Comparison of ENCODE assay signal across 8 mouse cellular contexts in the genomic region with DNA sequence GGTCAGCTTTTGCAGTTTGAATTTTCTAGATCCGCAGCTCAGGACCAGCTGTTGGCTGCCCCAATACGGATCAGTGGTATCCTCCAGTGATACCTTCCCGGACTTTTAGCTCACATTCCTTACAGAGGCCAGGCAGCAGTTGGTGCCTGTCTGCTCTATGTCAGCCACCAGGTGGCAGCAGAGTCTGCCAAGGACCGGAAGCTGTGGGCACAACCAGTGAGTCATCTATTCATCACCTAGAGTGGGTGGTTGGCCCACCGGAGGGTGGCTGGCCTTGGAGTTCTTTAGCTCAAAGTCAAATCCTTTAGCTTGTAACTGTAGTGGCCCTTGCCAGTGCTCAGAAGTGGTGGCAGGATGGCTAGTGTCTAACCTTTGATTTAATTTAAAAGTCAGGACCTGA.
DNase-seq lines count a peak whose midpoint lies in the region; ATAC-seq and TF ChIP-seq lines count a peak whose summit lies in the region.

No protein-coding gene starts in this region.

- 0 out of 4 replicates have a peak, but pooled peaks cover 0 to 2% of the 10 kb centered on the region in 2 experiments for H3K4me1 ChIP-seq in MEL (ENCODE audit: control insufficient read depth in 1 of 2, insufficient read depth in 2 of 2, low read length in 2 of 2)
- H3K4me1 ChIP-seq in forebrain, embryonic 15.5 days: no peaks in the 10 kb centered on the region
- peaks cover 7% of the 10 kb centered on the region for H3K4me1 ChIP-seq in hindbrain, embryonic 13.5 days (replicated peaks)

- 18% methylated on average over 5 of the region's 5 CpGs for WGBS in forebrain, embryonic 15.5 days
- 23% methylated on average over 5 of the region's 5 CpGs for WGBS in hindbrain, embryonic 13.5 days

- H3K9ac ChIP-seq in MEL (ENCODE audit: control insufficient read depth, low read depth, low read length, poor library complexity, severe bottlenecking): no peak overlapping the region
- no peak overlapping the region for H3K9ac ChIP-seq in forebrain, embryonic 15.5 days (replicated peaks)
- no peak overlapping the region for H3K9ac ChIP-seq in hindbrain, embryonic 13.5 days

- H3K27ac ChIP-seq in MEL (ENCODE audit: control insufficient read depth, low read depth, low read length): no peak overlapping the region
- H3K27ac ChIP-seq in forebrain, embryonic 15.5 days (replicated peaks): no peak overlapping the region
- H3K27ac ChIP-seq in hindbrain, embryonic 13.5 days: no peak overlapping the region

- H3K9me3 ChIP-seq in MEL (replicated peaks; ENCODE audit: insufficient read depth, low read length): no peaks in the 10 kb centered on the region
- H3K9me3 ChIP-seq in forebrain, embryonic 15.5 days: no peaks in the 10 kb centered on the region
- H3K9me3 ChIP-seq in hindbrain, embryonic 13.5 days: no peaks in the 10 kb centered on the region

- H3K4me2 ChIP-seq in forebrain, embryonic 15.5 days (replicated peaks): no peak overlapping the region
- no peak overlapping the region for H3K4me2 ChIP-seq in hindbrain, embryonic 13.5 days

- peak; percentile 79 for DNase-seq in MEL (ENCODE audit: low read depth, low spot score)
- DNase-seq in cerebellum, adult 11 months: peak; percentile 16
- peak; percentile 86 to 87 for DNase-seq in layer of hippocampus, postnatal 10 days (ENCODE audit: low spot score in 2 of 2)
- DNase-seq in lung, postnatal 4 days: peak; percentile 69 to 78
- peak; percentile 84 for DNase-seq in right cerebral cortex, adult 18-20 months
- DNase-seq in urinary bladder, adult 18-20 months (ENCODE audit: low spot score in 2 of 2): peak; percentile 54 to 60

- H3K4me3 ChIP-seq in MEL (ENCODE audit: control insufficient read depth in 1 of 2, insufficient read depth in 1 of 2, low read depth in 2 of 2, low read length in 2 of 2): no peak overlapping the region
- H3K4me3 ChIP-seq in forebrain, embryonic 15.5 days: no peak overlapping the region
- no peak overlapping the region for H3K4me3 ChIP-seq in hindbrain, embryonic 13.5 days

- ATAC-seq in forebrain, embryonic 15.5 days (replicated peaks): peak; percentile 79
- peak; percentile 63; the same call in 1 of the 2 replicates for ATAC-seq in hindbrain, embryonic 13.5 days (ENCODE audit: low FRiP score)

- no peak for TF ChIP-seq EP300 in MEL (IDR thresholded peaks at IDR 0.05; ENCODE audit: low read depth in 1 of 2, low read length in 2 of 2)

- no peaks in the 10 kb centered on the region for H3K36me3 ChIP-seq in MEL (ENCODE audit: control insufficient read depth in 1 of 2, insufficient read depth in 2 of 2, low read length in 2 of 2)
- H3K36me3 ChIP-seq in forebrain, embryonic 15.5 days: no peaks in the 10 kb centered on the region
- H3K36me3 ChIP-seq in hindbrain, embryonic 13.5 days: no peaks in the 10 kb centered on the region

- TF ChIP-seq RAD21 in MEL (IDR thresholded peaks at IDR 0.05; ENCODE audit: low read depth, low read length): peak; percentile 94

- no peaks in the 10 kb centered on the region for H3K27me3 ChIP-seq in MEL (ENCODE audit: control insufficient read depth in 1 of 2, insufficient read depth in 2 of 2, low read length in 2 of 2)
- H3K27me3 ChIP-seq in forebrain, embryonic 15.5 days: 0 out of 2 replicates have a peak, but pooled peaks cover under 1% of the 10 kb centered on the region
- H3K27me3 ChIP-seq in hindbrain, embryonic 13.5 days: no peaks in the 10 kb centered on the region

- no peak for TF ChIP-seq POLR2A in MEL (IDR thresholded peaks at IDR 0.05; ENCODE audit: control insufficient read depth in 1 of 2, insufficient read depth in 1 of 2, low read depth in 1 of 2, low read length in 2 of 2, poor library complexity in 1 of 2)

- peak; percentile 89 to 96 (median 94) for TF ChIP-seq CTCF in MEL (IDR thresholded peaks at IDR 0.05 in 2 of 3, conservative IDR thresholded peaks at IDR 0.05 in 1 of 3; ENCODE audit: control insufficient read depth in 1 of 3, insufficient read depth in 1 of 3, low read depth in 2 of 3, low read length in 3 of 3, poor library complexity in 1 of 3, severe bottlenecking in 1 of 3)

- no peaks in the 10 kb centered on the region for H3K79me2 ChIP-seq in MEL (ENCODE audit: control insufficient read depth, insufficient read depth, low read length, poor library complexity)

TF ChIP-seq in MEL, 35 proteins besides CTCF, POLR2A, EP300 and RAD21:
- TF ChIP-seq TCF12 (IDR thresholded peaks at IDR 0.05; ENCODE audit: low read depth, low read length) (no peak), KAT2A (conservative IDR thresholded peaks at IDR 0.05; ENCODE audit: low read depth, low read length) (no peak), NRF1 (IDR thresholded peaks at IDR 0.05; ENCODE audit: insufficient read depth, low read depth, low read length, poor library complexity, severe bottlenecking) (no peak), JUND (IDR thresholded peaks at IDR 0.05; ENCODE audit: low read depth, low read length) (peak; percentile 83; the same call in 1 of the 2 replicates), HCFC1 (IDR thresholded peaks at IDR 0.05; ENCODE audit: low read depth, low read length) (no peak), ZC3H11A (IDR thresholded peaks at IDR 0.05; ENCODE audit: low read depth, low read length) (peak; percentile 95), SMC3 (IDR thresholded peaks at IDR 0.05; ENCODE audit: low read depth, low read length) (peak; percentile 98), MYC (IDR thresholded peaks at IDR 0.05; ENCODE audit: low read depth, low read length) (no peak), USF1 (IDR thresholded peaks at IDR 0.05; ENCODE audit: low read depth, low read length) (no peak), ETS1 (IDR thresholded peaks at IDR 0.05; ENCODE audit: low read depth, low read length) (no peak)
TF ChIP-seq in MEL: peak in this region for 3.

Comparison
In these comparisons a context has a peak if more than half of its experiments do, and no peak if none do; other contexts are left out.
1. DNase-seq: peak in every context shown above with its lines; median percentile 86 in layer of hippocampus, postnatal 10 days; 84 in right cerebral cortex, adult 18-20 months; 79 in MEL; 74 in lung, postnatal 4 days; 57 in urinary bladder, adult 18-20 months; 16 in cerebellum, adult 11 months.